In genomic region chr1:59451584-59451983, GRCm38 (mm10) we compare ENCODE assay signal across 29 mouse cellular contexts. TPM values are rescaled to one million over a fixed set of nuclear protein-coding genes. Genes with fewer than 3 reads are reported as not detected.
DNase-seq lines count a peak whose midpoint lies in the region; ATAC-seq and TF ChIP-seq lines count a peak whose summit lies in the region.
"Had no signal": no experiment of that assay in that cellular context is flagged by ENCODE, and none has a peak within 500 bp of the region (broad histone marks: within the 10 kb centered on the region; RNA-seq: fewer than 3 reads in every experiment).

No protein-coding gene starts in this region.

- peaks cover 28% of the 10 kb centered on the region for H3K27me3 ChIP-seq in hindbrain, embryonic 10.5 days (ENCODE audit: insufficient read depth, poor library complexity, severe bottlenecking)
- no peaks in the 10 kb centered on the region for H3K27me3 ChIP-seq in hindbrain, postnatal 0 days (ENCODE audit: insufficient read depth, low read length)
- H3K27me3 ChIP-seq in E14TG2a.4 (ENCODE audit: insufficient read depth, low read length) = 0 out of 2 replicates have a peak, but pooled peaks cover 13% of the 10 kb centered on the region
- H3K27me3 ChIP-seq: embryonic facial prominence, embryonic 13.5 days; forebrain, embryonic 15.5 days; kidney, embryonic 15.5 days; liver, embryonic 15.5 days; lung, embryonic 15.5 days; Patski had no signal

- peak overlapping the region; percentile 81 for H3K27ac ChIP-seq in hindbrain, embryonic 10.5 days
- no peak overlapping the region for H3K27ac ChIP-seq in hindbrain, postnatal 0 days
- H3K27ac ChIP-seq: embryonic facial prominence, embryonic 13.5 days; forebrain, embryonic 15.5 days; heart, embryonic 15.5 days; kidney, embryonic 15.5 days; liver, embryonic 15.5 days; lung, embryonic 15.5 days; macrophage; midbrain, embryonic 12.5 days; neural tube, embryonic 12.5 days; stomach, postnatal 0 days had no signal

- peaks cover 61% of the 10 kb centered on the region for H3K4me1 ChIP-seq in hindbrain, embryonic 10.5 days (replicated peaks)
- H3K4me1 ChIP-seq in hindbrain, postnatal 0 days (ENCODE audit: insufficient read depth, low read length) = peaks cover 3% of the 10 kb centered on the region; the same call in 1 of the 2 replicates
- H3K4me1 ChIP-seq in E14TG2a.4 (replicated peaks; ENCODE audit: low read depth, low read length) = peaks cover 64% of the 10 kb centered on the region
- H3K4me1 ChIP-seq: liver, embryonic 15.5 days had no signal

- no peak overlapping the region for H3K9ac ChIP-seq in hindbrain, postnatal 0 days (replicated peaks; ENCODE audit: low read length)
- H3K9ac ChIP-seq: embryonic facial prominence, embryonic 13.5 days; forebrain, embryonic 15.5 days; heart, embryonic 15.5 days; kidney, embryonic 15.5 days; liver, embryonic 15.5 days; lung, embryonic 15.5 days; midbrain, embryonic 12.5 days; neural tube, embryonic 12.5 days had no signal

- H3K4me3 ChIP-seq in hindbrain, embryonic 10.5 days = no peak overlapping the region; the same call in 1 of the 2 replicates
- H3K4me3 ChIP-seq in hindbrain, postnatal 0 days (ENCODE audit: low read length) = no peak overlapping the region
- peak overlapping the region; percentile 73; the same call in 1 of the 2 replicates for H3K4me3 ChIP-seq in E14TG2a.4 (replicated peaks; ENCODE audit: low read length)
- H3K4me3 ChIP-seq: embryonic facial prominence, embryonic 13.5 days; erythroblast, embryonic 14.5 days; forebrain, embryonic 15.5 days; heart, embryonic 15.5 days; kidney, embryonic 15.5 days; liver, embryonic 15.5 days; lung, embryonic 15.5 days; midbrain, embryonic 12.5 days; neural tube, embryonic 12.5 days had no signal

- no peak overlapping the region for H3K4me2 ChIP-seq in hindbrain, postnatal 0 days (ENCODE audit: low read depth, low read length)
- H3K4me2 ChIP-seq: embryonic facial prominence, embryonic 13.5 days; forebrain, embryonic 15.5 days; heart, embryonic 15.5 days; kidney, embryonic 15.5 days; liver, embryonic 15.5 days; lung, embryonic 15.5 days; midbrain, embryonic 12.5 days; neural tube, embryonic 12.5 days had no signal

- intact Hi-C loops in left cerebral cortex, postnatal 10 days (cut with DNase I) = no loop called here

- no peak for TF ChIP-seq CTCF in hindbrain, postnatal 0 days (IDR thresholded peaks at IDR 0.05; ENCODE audit: low read depth)
- no peak for TF ChIP-seq CTCF in E14TG2a.4 (conservative IDR thresholded peaks at IDR 0.05; ENCODE audit: low read length)

- peak; percentile 80 for DNase-seq in hindbrain, embryonic 10.5 days (ENCODE audit: low spot score)
- no peak for DNase-seq in hindbrain, postnatal 0 days (ENCODE audit: low spot score)
- peak; percentile 73 for DNase-seq in embryo, embryonic 11 days
- peak; percentile 67 for DNase-seq in mesoderm, embryonic 11.5 days (ENCODE audit: low read depth, low spot score)
- DNase-seq in left cerebral cortex, postnatal 10 days (ENCODE audit: extremely low spot score in 1 of 2, low spot score in 2 of 2) = no peak
- DNase-seq in adrenal gland, postnatal 14 days = no peak
- DNase-seq in spleen, postnatal 10 days (ENCODE audit: low spot score in 2 of 2) = no peak
- DNase-seq: adrenal gland, postnatal 10 days; cerebellum, adult 2 months; cerebellum, postnatal 36 days; heart, postnatal 36 days; layer of hippocampus, postnatal 36 days; liver; thymus, adult 2 months had no signal

- 2% methylated on average over 9 of the region's 9 CpGs for WGBS in hindbrain, embryonic 10.5 days
- 19% methylated on average over 9 of the region's 9 CpGs for WGBS in hindbrain, postnatal 0 days

- no peak for ATAC-seq in hindbrain, postnatal 0 days
- ATAC-seq: forebrain, embryonic 15.5 days; hindbrain, embryonic 16.5 days; Patski had no signal

- peaks cover 5% of the 10 kb centered on the region for H3K9me3 ChIP-seq in hindbrain, embryonic 10.5 days
- H3K9me3 ChIP-seq in hindbrain, postnatal 0 days (ENCODE audit: low read length) = no peaks in the 10 kb centered on the region
- peaks cover 12% of the 10 kb centered on the region; the same call in 1 of the 2 replicates for H3K9me3 ChIP-seq in E14TG2a.4 (ENCODE audit: low read length)
- H3K9me3 ChIP-seq: forebrain, embryonic 15.5 days; heart, embryonic 15.5 days; kidney, embryonic 15.5 days; liver, embryonic 15.5 days; lung, embryonic 15.5 days; midbrain, embryonic 12.5 days; neural tube, embryonic 12.5 days had no signal

- no peaks in the 10 kb centered on the region for H3K36me3 ChIP-seq in hindbrain, embryonic 10.5 days
- H3K36me3 ChIP-seq in hindbrain, postnatal 0 days (ENCODE audit: insufficient read depth, low read length) = no peaks in the 10 kb centered on the region
- no peaks in the 10 kb centered on the region for H3K36me3 ChIP-seq in E14TG2a.4 (ENCODE audit: insufficient read depth, low read length)
- H3K36me3 ChIP-seq: embryonic facial prominence, embryonic 13.5 days; forebrain, embryonic 15.5 days; G1E; heart, embryonic 15.5 days; kidney, embryonic 15.5 days; liver, embryonic 15.5 days; lung, embryonic 15.5 days; midbrain, embryonic 12.5 days; neural tube, embryonic 12.5 days had no signal

RNA-seq across cellular contexts. Expression of gene Fzd7, which starts 30.6 kb away (rescaled TPM):
- 14.4 and 16.1 TPM in 2 replicates for polyA plus RNA-seq in hindbrain, embryonic 10.5 days (2016; fragmentation: Nextera tagmentation; extraction: Ambion mirVana)
- 17.2 and 19.9 TPM in 2 replicates for total RNA-seq in hindbrain, postnatal 0 days (2014; rRNA removed)
- 1.4 and 1.8 TPM in 2 replicates for polyA plus RNA-seq in hindbrain, postnatal 0 days (2015; fragmentation: Nextera tagmentation; extraction: Ambion mirVana)
- total RNA-seq in left cerebral cortex, postnatal 10 days (2021) = 1 to 10 TPM; 5.4 to 6.1 TPM
- total RNA-seq in adrenal gland, postnatal 14 days (2021) = 13.7 and 13.9 TPM in 2 replicates

Comparison
In these comparisons a context has a peak if more than half of its experiments do, and no peak if none do; other contexts are left out.
1. DNase-seq: peak in hindbrain, embryonic 10.5 days (single experiment), embryo, embryonic 11 days (single experiment) and mesoderm, embryonic 11.5 days (single experiment); none in hindbrain, postnatal 0 days (single experiment), left cerebral cortex, postnatal 10 days (0 of 2), adrenal gland, postnatal 14 days (single experiment) and spleen, postnatal 10 days (0 of 2).